Mouse (Mus musculus) liver, adult 10 weeks (tissue): ENCODE measurements around the gene Ralgps2. TPM values are rescaled to one million over a fixed set of nuclear protein-coding genes. Genes with fewer than 3 reads are reported as not detected.

Experiments
- polyA plus RNA-seq: library from polyadenylated mRNA; stranded (reverse); fragments of 350-450 nt; fragmentation: Illumina TruSeq; extraction: RNeasy Lipid Tissue Mini Kit (QIAGEN cat#74804); gene quantifications from one replicate; pipeline ENCODE4 v1.2.3, GENCODE M21; 2014; ENCODE audit warnings: low read depth, low replicate concordance

Ralgps2 gene
- 12.7 TPM for polyA plus RNA-seq

GRCm38 (mm10) chr1:156939251-156940141, at the start of gene Ralgps2:
Gene Ralgps2, minus strand, starts transcription at chr1:156939626.

GRCm38 (mm10) chr1:156838177-156838576, 101.2 kb downstream of the Ralgps2 start, which contains the start of gene Angptl1:
Gene Angptl1, plus strand, starts transcription at chr1:156838562.

Other genes with a start within 250 kb of the Ralgps2 start
- gene Fam20b, start 220.5 kb downstream of the Ralgps2 start, polyA plus RNA-seq, result 12.6 TPM
- 0.13 TPM for gene Angptl1, start 101.1 kb downstream of the Ralgps2 start, polyA plus RNA-seq
- gene Tex35, start 169.1 kb upstream of the Ralgps2 start, polyA plus RNA-seq, result not detected